28 mouse cellular contexts compared by ENCODE assay signal in the genomic region with DNA sequence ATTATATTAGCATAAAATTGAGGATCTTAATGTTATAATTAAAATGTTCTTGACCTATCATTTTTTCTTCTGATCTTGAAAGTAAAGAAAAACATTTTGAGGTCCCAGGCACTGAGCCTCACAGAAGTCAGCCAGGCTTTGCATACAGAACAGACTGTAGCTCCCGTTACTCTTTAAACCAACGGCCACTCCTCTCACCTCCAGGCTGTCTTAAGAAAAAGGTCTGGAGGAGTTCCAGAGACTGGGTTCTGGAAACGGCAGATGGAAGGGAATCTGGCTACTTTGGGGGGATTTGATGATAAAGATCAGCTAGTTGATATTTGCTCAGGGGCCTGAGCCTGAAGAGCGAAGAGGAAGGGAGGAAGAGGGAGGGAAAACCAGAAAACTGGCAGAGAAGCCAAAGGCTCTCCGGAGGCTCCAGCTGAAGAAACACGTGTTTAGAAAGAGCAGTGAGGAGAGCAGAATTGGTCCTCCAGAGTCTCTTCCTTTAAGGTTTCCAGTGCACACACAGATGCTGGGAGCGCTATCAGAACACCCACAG.
DNase-seq lines count a peak whose midpoint lies in the region; ATAC-seq and TF ChIP-seq lines count a peak whose summit lies in the region.
"Had no signal": no experiment of that assay in that cellular context is flagged by ENCODE, and none has a peak within 500 bp of the region (broad histone marks: within the 10 kb centered on the region; RNA-seq: fewer than 3 reads in every experiment).

No protein-coding gene starts in this region.

- H3K36me3 ChIP-seq in embryonic facial prominence, embryonic 13.5 days = peaks cover 4% of the 10 kb centered on the region
- H3K36me3 ChIP-seq in embryonic facial prominence, embryonic 10.5 days (replicated peaks) = peaks cover 8% of the 10 kb centered on the region
- H3K36me3 ChIP-seq in hindbrain, postnatal 0 days (ENCODE audit: insufficient read depth, low read length) = no peaks in the 10 kb centered on the region
- H3K36me3 ChIP-seq in hindbrain, embryonic 10.5 days = peaks cover 11% of the 10 kb centered on the region
- H3K36me3 ChIP-seq in embryonic facial prominence, embryonic 14.5 days (ENCODE audit: control insufficient read depth, insufficient read depth, low read length) = 0 out of 2 replicates have a peak, but pooled peaks cover 3% of the 10 kb centered on the region
- H3K36me3 ChIP-seq: forebrain, embryonic 10.5 days; forebrain, embryonic 15.5 days; midbrain, embryonic 15.5 days; neural tube, embryonic 15.5 days had no signal

- no peak overlapping the region for H3K9ac ChIP-seq in embryonic facial prominence, embryonic 13.5 days
- no peak overlapping the region for H3K9ac ChIP-seq in hindbrain, postnatal 0 days (replicated peaks; ENCODE audit: low read length)
- H3K9ac ChIP-seq in embryonic facial prominence, embryonic 14.5 days (ENCODE audit: low read depth, low read length) = no peak overlapping the region
- H3K9ac ChIP-seq: forebrain, embryonic 15.5 days; liver, embryonic 14.5 days; midbrain, embryonic 15.5 days; neural tube, embryonic 15.5 days; stomach, embryonic 15.5 days had no signal

- no peaks in the 10 kb centered on the region for H3K27me3 ChIP-seq in embryonic facial prominence, embryonic 13.5 days
- H3K27me3 ChIP-seq in embryonic facial prominence, embryonic 10.5 days (replicated peaks; ENCODE audit: low read depth, poor library complexity, severe bottlenecking) = peaks cover 4% of the 10 kb centered on the region; the same call in 1 of the 2 replicates
- H3K27me3 ChIP-seq in hindbrain, postnatal 0 days (ENCODE audit: insufficient read depth, low read length) = no peaks in the 10 kb centered on the region
- peaks cover 3% of the 10 kb centered on the region; the same call in 1 of the 2 replicates for H3K27me3 ChIP-seq in hindbrain, embryonic 10.5 days (ENCODE audit: insufficient read depth, poor library complexity, severe bottlenecking)
- H3K27me3 ChIP-seq in embryonic facial prominence, embryonic 14.5 days (replicated peaks; ENCODE audit: control insufficient read depth, insufficient read depth, low read length) = no peaks in the 10 kb centered on the region
- H3K27me3 ChIP-seq: forebrain, embryonic 15.5 days; midbrain, embryonic 15.5 days; neural tube, embryonic 15.5 days; stomach, embryonic 15.5 days had no signal

- peaks cover 15% of the 10 kb centered on the region for H3K4me1 ChIP-seq in embryonic facial prominence, embryonic 13.5 days
- H3K4me1 ChIP-seq in embryonic facial prominence, embryonic 10.5 days = peaks cover 9% of the 10 kb centered on the region
- peaks cover 12% of the 10 kb centered on the region for H3K4me1 ChIP-seq in hindbrain, postnatal 0 days (ENCODE audit: insufficient read depth, low read length)
- peaks cover 38% of the 10 kb centered on the region for H3K4me1 ChIP-seq in hindbrain, embryonic 10.5 days (replicated peaks)
- peaks cover 14% of the 10 kb centered on the region for H3K4me1 ChIP-seq in embryonic facial prominence, embryonic 14.5 days (ENCODE audit: control insufficient read depth, insufficient read depth, low read length)
- H3K4me1 ChIP-seq: stomach, embryonic 15.5 days had no signal

- 40% methylated on average over 7 of the region's 7 CpGs for WGBS in embryonic facial prominence, embryonic 13.5 days
- WGBS in embryonic facial prominence, embryonic 10.5 days = 50% methylated on average over 7 of the region's 7 CpGs
- WGBS in hindbrain, postnatal 0 days = 29% methylated on average over 7 of the region's 7 CpGs
- WGBS in hindbrain, embryonic 10.5 days = 48% methylated on average over 7 of the region's 7 CpGs
- 18% methylated on average over 7 of the region's 7 CpGs for WGBS in embryonic facial prominence, embryonic 14.5 days

- TF ChIP-seq CTCF in hindbrain, postnatal 0 days (IDR thresholded peaks at IDR 0.05; ENCODE audit: low read depth) = no peak

- no peak for ATAC-seq in embryonic facial prominence, embryonic 13.5 days (ENCODE audit: insufficient number of reproducible peaks, insufficient read depth, low FRiP score, low TSS enrichment, low read depth)
- ATAC-seq in hindbrain, postnatal 0 days = no peak
- no peak for ATAC-seq in embryonic facial prominence, embryonic 14.5 days (ENCODE audit: low read depth)
- ATAC-seq: forebrain, embryonic 15.5 days; intestine, embryonic 16.5 days had no signal

- H3K4me3 ChIP-seq in embryonic facial prominence, embryonic 13.5 days = no peak overlapping the region
- H3K4me3 ChIP-seq in embryonic facial prominence, embryonic 10.5 days = no peak overlapping the region
- no peak overlapping the region for H3K4me3 ChIP-seq in hindbrain, postnatal 0 days (ENCODE audit: low read length)
- H3K4me3 ChIP-seq in hindbrain, embryonic 10.5 days = no peak overlapping the region
- no peak overlapping the region for H3K4me3 ChIP-seq in embryonic facial prominence, embryonic 14.5 days (ENCODE audit: low read depth, low read length)
- H3K4me3 ChIP-seq: forebrain, embryonic 10.5 days; forebrain, embryonic 15.5 days; layer of hippocampus, adult 2 months; left cerebral cortex, adult 2 months; midbrain, embryonic 10.5 days; midbrain, embryonic 15.5 days; neural tube, embryonic 15.5 days; stomach, embryonic 15.5 days had no signal

- no peak overlapping the region for H3K27ac ChIP-seq in embryonic facial prominence, embryonic 13.5 days
- no peak overlapping the region for H3K27ac ChIP-seq in embryonic facial prominence, embryonic 10.5 days (replicated peaks)
- H3K27ac ChIP-seq in hindbrain, postnatal 0 days = no peak overlapping the region
- H3K27ac ChIP-seq in hindbrain, embryonic 10.5 days = no peak overlapping the region
- 0 out of 2 replicates have a peak overlapping the region, but pooled peaks have one; percentile 0 for H3K27ac ChIP-seq in embryonic facial prominence, embryonic 14.5 days (replicated peaks; ENCODE audit: low read depth, low read length)
- H3K27ac ChIP-seq: forebrain, embryonic 10.5 days; forebrain, embryonic 15.5 days; layer of hippocampus, adult 2 months; left cerebral cortex, adult 2 months; liver, embryonic 14.5 days; midbrain, embryonic 10.5 days; neural tube, embryonic 15.5 days; stomach, embryonic 15.5 days had no signal

- H3K9me3 ChIP-seq in embryonic facial prominence, embryonic 13.5 days = no peaks in the 10 kb centered on the region
- no peaks in the 10 kb centered on the region for H3K9me3 ChIP-seq in embryonic facial prominence, embryonic 10.5 days
- H3K9me3 ChIP-seq in hindbrain, postnatal 0 days (ENCODE audit: low read length) = no peaks in the 10 kb centered on the region
- H3K9me3 ChIP-seq in hindbrain, embryonic 10.5 days = no peaks in the 10 kb centered on the region
- H3K9me3 ChIP-seq in embryonic facial prominence, embryonic 14.5 days (ENCODE audit: control insufficient read depth, low read length) = no peaks in the 10 kb centered on the region
- H3K9me3 ChIP-seq: forebrain, embryonic 10.5 days; forebrain, embryonic 15.5 days; midbrain, embryonic 10.5 days; midbrain, embryonic 15.5 days; neural tube, embryonic 15.5 days; stomach, embryonic 15.5 days had no signal

- 0 out of 2 replicates have a peak overlapping the region, but pooled peaks have one; percentile 11 for H3K4me2 ChIP-seq in embryonic facial prominence, embryonic 13.5 days
- 0 out of 2 replicates have a peak overlapping the region, but pooled peaks have one; percentile 8 for H3K4me2 ChIP-seq in hindbrain, postnatal 0 days (ENCODE audit: low read depth, low read length)
- H3K4me2 ChIP-seq in embryonic facial prominence, embryonic 14.5 days (ENCODE audit: low read depth, low read length) = no peak overlapping the region
- H3K4me2 ChIP-seq: forebrain, embryonic 15.5 days; midbrain, embryonic 15.5 days; neural tube, embryonic 15.5 days; stomach, embryonic 15.5 days had no signal

- no peak for DNase-seq in embryonic facial prominence, embryonic 10.5 days (ENCODE audit: low spot score)
- DNase-seq in hindbrain, postnatal 0 days (ENCODE audit: low spot score) = no peak
- DNase-seq in hindbrain, embryonic 10.5 days (ENCODE audit: low spot score) = no peak
- peak; percentile 43 for DNase-seq in kidney, postnatal 36 days
- no peak for DNase-seq in kidney, postnatal 4 days
- DNase-seq in embryonic facial prominence, embryonic 14.5 days (ENCODE audit: low spot score) = peak; percentile 62
- DNase-seq in thymus, postnatal 25 days = no peak
- DNase-seq: adrenal gland, postnatal 25 days; cerebellum, adult 18-20 months; gastrocnemius, postnatal 36 days; heart, postnatal 10 days; kidney, postnatal 14 days; liver; lung, adult 2 months; lung, postnatal 14 days; retina, postnatal 1 day; right cerebral cortex, postnatal 14 days had no signal

Comparison
In these comparisons a context has a peak if more than half of its experiments do, and no peak if none do; other contexts are left out.
1. DNase-seq: peak in kidney, postnatal 36 days (2 of 2) and embryonic facial prominence, embryonic 14.5 days (single experiment); none in embryonic facial prominence, embryonic 10.5 days (single experiment), hindbrain, postnatal 0 days (single experiment), hindbrain, embryonic 10.5 days (single experiment), kidney, postnatal 4 days (0 of 2) and thymus, postnatal 25 days (single experiment).